Mouse (Mus musculus) spleen, adult 2 months (tissue): ENCODE data around the gene Tmem242.

Experiments
- CTCF ChIP-seq: fragments of 200-500 bp; IDR thresholded peaks from 2 replicates; pipeline ENCODE4 v1.5.1; 2011; ENCODE audit warnings: mild to moderate bottlenecking, inconsistent platforms; ENCODE audit not compliant: insufficient read depth, insufficient read length, insufficient replicate concordance; ENCODE audit errors: extremely low read depth
- POLR2A ChIP-seq: fragments of 200-500 bp; IDR thresholded peaks from 2 replicates; pipeline ENCODE4 v1.6.1; 2011; ENCODE audit warnings: low read depth, low read length, inconsistent platforms

- TF ChIP-seq CTCF (no peak), POLR2A (no peak)
Measured at GRCm38 (mm10) chr17:5467177-5467576, 27.1 kb upstream of the Tmem242 start.
